Mouse (Mus musculus) cerebellum, adult 9-11 months (tissue): ENCODE data around the gene Ppp1r12b.

Experiments used
- DNase-seq: peaks from one replicate; pipeline ENCODE4 v3.0.0; 2022

Gene Ppp1r12b

GRCm38 (mm10) chr1:134955637-134956176 lies at the start of gene Ppp1r12b:
Gene Ppp1r12b (minus strand): TSS chr1:134955942.
- DNase-seq: peak; percentile 99

- DNase-seq: no peak
These were observed 47.6 kb upstream of the Ppp1r12b start for GRCm38 (mm10) chr1:135003346-135003745.

- no peak for DNase-seq
These were observed 44.8 kb upstream of the Ppp1r12b start for GRCm38 (mm10) chr1:135000527-135000926.

GRCm38 (mm10) chr1:134998231-134998630 lies 42.5 kb upstream of the Ppp1r12b start:
- peak; percentile 13 for DNase-seq

- DNase-seq: no peak
These were observed 41.8 kb upstream of the Ppp1r12b start for GRCm38 (mm10) chr1:134997568-134997967.

GRCm38 (mm10) chr1:134996471-134996870 lies 40.7 kb upstream of the Ppp1r12b start:
- no peak for DNase-seq

- no peak for DNase-seq
These were observed 40.2 kb upstream of the Ppp1r12b start for GRCm38 (mm10) chr1:134995954-134996353.

- peak; percentile 21 for DNase-seq
These were observed 39.7 kb upstream of the Ppp1r12b start for GRCm38 (mm10) chr1:134995437-134995836.

GRCm38 (mm10) chr1:134994739-134995138 lies 39.0 kb upstream of the Ppp1r12b start:
- DNase-seq: no peak

- no peak for DNase-seq
These were observed 36.4 kb upstream of the Ppp1r12b start for GRCm38 (mm10) chr1:134992046-134992645.

GRCm38 (mm10) chr1:134989372-134989771 lies 33.6 kb upstream of the Ppp1r12b start:
- peak; percentile 65 for DNase-seq

- no peak for DNase-seq
These were observed 32.2 kb upstream of the Ppp1r12b start for GRCm38 (mm10) chr1:134987962-134988341.

- DNase-seq: peak; percentile 73
These were observed 31.6 kb upstream of the Ppp1r12b start for GRCm38 (mm10) chr1:134987173-134987961.

GRCm38 (mm10) chr1:134972920-134973319 lies 17.2 kb upstream of the Ppp1r12b start:
- DNase-seq: no peak

- no peak for DNase-seq
These were observed 9.7 kb upstream of the Ppp1r12b start for GRCm38 (mm10) chr1:134965430-134965829.

- DNase-seq: no peak
These were observed 7.1 kb upstream of the Ppp1r12b start for GRCm38 (mm10) chr1:134962821-134963220.

GRCm38 (mm10) chr1:134962053-134962803 lies 6.5 kb upstream of the Ppp1r12b start, which contains the start of gene Ube2t:
Gene Ube2t (plus strand): TSS chr1:134962565.
- DNase-seq: peak; percentile 94

- no peak for DNase-seq
These were observed 4.9 kb upstream of the Ppp1r12b start for GRCm38 (mm10) chr1:134960634-134961033.

- DNase-seq: no peak
These were observed 599 bp downstream of the Ppp1r12b start for GRCm38 (mm10) chr1:134955050-134955636.

- DNase-seq: no peak
These were observed 5.8 kb downstream of the Ppp1r12b start for GRCm38 (mm10) chr1:134949946-134950345.

GRCm38 (mm10) chr1:134947590-134947989 lies 8.2 kb downstream of the Ppp1r12b start:
- DNase-seq: no peak

GRCm38 (mm10) chr1:134942898-134943297 lies 12.8 kb downstream of the Ppp1r12b start:
- no peak for DNase-seq

- no peak for DNase-seq
These were observed 14.9 kb downstream of the Ppp1r12b start for GRCm38 (mm10) chr1:134940863-134941262.
